Mouse (Mus musculus): ENCODE results near the gene Rnd3. TPM values are rescaled to one million over a fixed set of nuclear protein-coding genes. Genes with fewer than 3 reads are reported as not detected.

Rnd3 gene
- 8.5 and 11.0 TPM in 2 replicates for polyA plus RNA-seq (2015; fragmentation: Nextera tagmentation; extraction: Ambion mirVana)

GRCm38 (mm10) chr2:51148975-51149374, at the start of gene Rnd3:
Gene Rnd3 (minus strand): TSS chr2:51149111.

Measured in spleen, postnatal 0 days (tissue).